Mouse (Mus musculus) yolk sac, embryonic 10.5 days (tissue): Measurements from ENCODE around the gene Kmt2b.
A peak's percentile ranks its signal among the peaks of the same experiment; 100 is the strongest.

Experiments
- DNase-seq: peaks from one replicate; pipeline ENCODE4 v3.0.0-alpha.2; 2017; ENCODE audit warnings: low spot score

Kmt2b gene

GRCm38 (mm10) chr7:30588676-30589434 lies at the start of gene Kmt2b:
TSS of gene Kmt2b (minus strand) at chr7:30588726.
- peak; percentile 98 for DNase-seq

- no peak for DNase-seq
These were observed 47.9 kb upstream of the Kmt2b start for GRCm38 (mm10) chr7:30636395-30636794.

- no peak for DNase-seq
These were observed 47.2 kb upstream of the Kmt2b start, which contains the start of gene Etv2 for GRCm38 (mm10) chr7:30635752-30636151. TSS of gene Etv2 (minus strand) at chr7:30635852.

GRCm38 (mm10) chr7:30634621-30635020 lies 46.1 kb upstream of the Kmt2b start:
- peak; percentile 46 for DNase-seq

- DNase-seq, result no peak
These were observed 45.4 kb upstream of the Kmt2b start for GRCm38 (mm10) chr7:30633762-30634412.

- no peak for DNase-seq
These were observed 40.5 kb upstream of the Kmt2b start for GRCm38 (mm10) chr7:30629013-30629412.

GRCm38 (mm10) chr7:30626647-30627046 lies 38.1 kb upstream of the Kmt2b start:
- no peak for DNase-seq

GRCm38 (mm10) chr7:30625530-30626384 lies 37.2 kb upstream of the Kmt2b start, which contains the start of gene Cox6b1:
TSS of gene Cox6b1 (minus strand) at chr7:30626151.
- peak; percentile 92 for DNase-seq

GRCm38 (mm10) chr7:30619202-30619601 lies 30.7 kb upstream of the Kmt2b start:
- no peak for DNase-seq

GRCm38 (mm10) chr7:30618658-30619057 lies 30.1 kb upstream of the Kmt2b start:
- no peak for DNase-seq

GRCm38 (mm10) chr7:30615049-30615760 lies 26.7 kb upstream of the Kmt2b start:
- DNase-seq, result peak; percentile 55

GRCm38 (mm10) chr7:30614454-30614853 lies 25.9 kb upstream of the Kmt2b start:
- DNase-seq, result no peak

GRCm38 (mm10) chr7:30613529-30614112 lies 25.1 kb upstream of the Kmt2b start:
- DNase-seq, result no peak

GRCm38 (mm10) chr7:30612654-30613402 lies 24.3 kb upstream of the Kmt2b start, which contains the start of gene Upk1a:
TSS of gene Upk1a (minus strand) at chr7:30612847.
- DNase-seq, result no peak

GRCm38 (mm10) chr7:30610043-30610442 lies 21.5 kb upstream of the Kmt2b start:
- DNase-seq, result no peak

GRCm38 (mm10) chr7:30608476-30608875 lies 19.9 kb upstream of the Kmt2b start:
- DNase-seq, result no peak

GRCm38 (mm10) chr7:30607706-30608309 lies 19.3 kb upstream of the Kmt2b start:
- no peak for DNase-seq

- no peak for DNase-seq
These were observed 16.4 kb upstream of the Kmt2b start for GRCm38 (mm10) chr7:30604944-30605343.

- DNase-seq, result no peak
These were observed 15.9 kb upstream of the Kmt2b start for GRCm38 (mm10) chr7:30604424-30604823.

- peak; percentile 83 for DNase-seq
These were observed 14.1 kb upstream of the Kmt2b start for GRCm38 (mm10) chr7:30602583-30602982.
